Mouse (Mus musculus) left cerebral cortex, adult 2 months (tissue): ENCODE results near the gene Insyn1. TPM values are rescaled to one million over a fixed set of nuclear protein-coding genes. Genes with fewer than 3 reads are reported as not detected.

Source experiments
- DNase-seq, 2 experiments: peaks; one replicate each; pipeline ENCODE4 v3.0.0; 2021 to 2022; ENCODE audit warnings: low spot score in 2 of 2, mixed read lengths in 1 of 2; ENCODE audit errors: extremely low spot score in 1 of 2
- H3K27ac ChIP-seq: fragments of 200-600 bp; 2 replicates; pipeline ENCODE4 v1.8.1; 2022
- H3K4me3 ChIP-seq: fragments of 200-600 bp; 2 replicates; pipeline ENCODE4 v1.8.1; 2022
- CTCF ChIP-seq: fragments of 200-600 bp; IDR thresholded peaks from 2 replicates; pipeline ENCODE4 v1.8.1; 2022; ENCODE audit warnings: antibody characterized with exemption, mild to moderate bottlenecking, moderate library complexity
- intact Hi-C: fragments of 180-260 bp; cut with DNase I; formaldehyde crosslinking; loops from one replicate; pipeline ENCODE4 v1.15.1; 2025
- total RNA-seq, 2 experiments: library from RNA; stranded (reverse); gene quantifications; 2 replicates each; pipeline ENCODE4 v1.2.3; 2021

The Insyn1 gene
- total RNA-seq, 2 experiments from 2014 or later = 214 to 230 TPM

- DNase-seq = no peak
- H3K27ac ChIP-seq = no peak overlapping the region
- no peak for TF ChIP-seq CTCF
- intact Hi-C loops = loop anchor here (5.0 kb wide), 1 partner anchor 47 kb away; no protein-coding TSS in a partner anchor
- H3K4me3 ChIP-seq = no peak overlapping the region
Measured at GRCm38 (mm10) chr9:58453791-58454378, 34.5 kb upstream of the Insyn1 start.

GRCm38 (mm10) chr9:58454886-58455285, 33.5 kb upstream of the Insyn1 start:
- no peak overlapping the region for H3K4me3 ChIP-seq
- no peak overlapping the region for H3K27ac ChIP-seq
- intact Hi-C loops = loop anchor here (5.0 kb wide), 1 partner anchor 48 kb away; no protein-coding TSS in a partner anchor
- TF ChIP-seq CTCF = no peak
- DNase-seq = no peak

DNA sequence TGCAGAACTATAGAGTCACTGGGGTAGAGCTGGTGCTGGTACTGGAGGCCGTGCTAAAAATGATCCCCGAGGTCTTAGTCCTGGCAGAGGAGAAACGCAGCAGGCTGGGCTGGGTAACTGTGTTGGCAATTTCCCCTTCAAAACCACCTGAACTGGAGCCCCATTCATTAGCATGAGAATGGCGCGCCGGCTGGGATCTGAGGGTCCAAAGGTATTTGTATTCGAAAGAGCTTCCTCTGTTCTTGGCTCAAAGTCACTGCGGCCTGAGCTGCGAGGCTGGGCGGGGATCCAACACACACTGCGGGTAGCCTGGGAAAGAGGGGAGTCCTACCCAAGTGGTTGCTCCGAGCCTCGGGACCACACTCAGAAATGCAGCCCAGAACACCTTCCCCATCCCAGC, 32.6 kb upstream of the Insyn1 start:
- Histone ChIP-seq H3K27ac (no peak overlapping the region), H3K4me3 (no peak overlapping the region)
- DNase-seq = peak; percentile 50 to 61
- intact Hi-C loops = no loop called here
- TF ChIP-seq CTCF = no peak

- DNase-seq = peak in 1 of 2 experiments; percentile 51
- no peak overlapping the region for H3K4me3 ChIP-seq
- H3K27ac ChIP-seq = no peak overlapping the region
- intact Hi-C loops = no loop called here
- no peak for TF ChIP-seq CTCF
Measured at GRCm38 (mm10) chr9:58457481-58457955, 30.9 kb upstream of the Insyn1 start.

DNA sequence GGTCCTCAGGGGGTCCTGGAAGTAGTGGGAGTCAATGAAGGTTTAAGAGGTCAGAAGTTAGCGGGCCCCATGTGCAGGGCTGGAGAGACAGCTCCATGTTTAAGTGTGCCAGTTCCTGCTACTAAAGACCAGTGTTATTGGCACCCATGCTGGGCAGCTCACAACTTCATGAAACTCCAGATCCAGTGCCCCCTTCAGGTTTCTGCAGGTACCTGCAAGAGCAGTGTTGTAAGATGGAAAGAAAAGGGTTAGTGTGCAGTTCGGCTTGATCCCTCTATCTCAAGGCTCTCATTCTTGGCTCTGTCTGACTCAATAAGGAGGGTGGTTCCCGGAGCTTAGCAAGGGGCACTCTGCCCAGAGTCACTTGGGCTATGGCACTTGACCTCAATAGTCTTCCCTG, 30.1 kb upstream of the Insyn1 start:
- no peak overlapping the region for H3K27ac ChIP-seq
- DNase-seq = no peak
- intact Hi-C loops = no loop called here
- H3K4me3 ChIP-seq = no peak overlapping the region
- peak; percentile 38 for TF ChIP-seq CTCF

DNA sequence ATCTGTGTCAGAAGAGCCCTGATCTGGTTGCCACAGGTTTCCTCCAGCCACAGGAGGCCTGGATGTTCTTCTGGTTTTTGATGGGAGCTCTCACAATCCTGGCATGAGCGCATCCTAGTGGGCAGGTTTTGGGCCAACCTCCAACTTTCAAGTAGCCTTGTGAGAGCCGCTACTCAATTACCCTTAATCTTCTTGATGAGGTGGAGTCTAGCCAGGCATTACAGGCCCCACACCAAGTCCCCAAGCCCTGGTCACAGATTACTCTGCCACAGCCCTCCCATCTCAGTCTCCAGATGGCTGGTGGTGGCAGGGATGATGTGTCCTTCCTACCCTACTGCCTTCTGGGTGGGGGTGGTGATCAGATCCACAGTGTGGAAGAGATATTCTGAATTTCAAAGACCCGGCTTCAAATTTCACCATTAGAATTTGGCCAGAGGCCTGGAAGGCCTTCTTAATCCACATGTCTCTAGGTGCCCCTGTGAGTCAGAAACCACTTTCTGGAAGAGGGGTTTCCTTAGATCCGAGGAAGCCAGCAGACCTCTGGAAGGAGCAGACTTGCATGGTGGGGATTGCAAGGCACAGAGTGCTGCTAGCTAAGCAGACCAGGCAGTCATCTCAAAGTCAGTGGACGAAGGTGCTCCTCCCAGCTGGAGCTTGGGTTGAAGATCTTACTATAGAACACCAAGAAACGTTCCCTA, 29.4 kb upstream of the Insyn1 start:
- Histone ChIP-seq H3K4me3 (no peak overlapping the region), H3K27ac (no peak overlapping the region)
- no peak for TF ChIP-seq CTCF
- intact Hi-C loops = no loop called here
- no peak for DNase-seq

DNA sequence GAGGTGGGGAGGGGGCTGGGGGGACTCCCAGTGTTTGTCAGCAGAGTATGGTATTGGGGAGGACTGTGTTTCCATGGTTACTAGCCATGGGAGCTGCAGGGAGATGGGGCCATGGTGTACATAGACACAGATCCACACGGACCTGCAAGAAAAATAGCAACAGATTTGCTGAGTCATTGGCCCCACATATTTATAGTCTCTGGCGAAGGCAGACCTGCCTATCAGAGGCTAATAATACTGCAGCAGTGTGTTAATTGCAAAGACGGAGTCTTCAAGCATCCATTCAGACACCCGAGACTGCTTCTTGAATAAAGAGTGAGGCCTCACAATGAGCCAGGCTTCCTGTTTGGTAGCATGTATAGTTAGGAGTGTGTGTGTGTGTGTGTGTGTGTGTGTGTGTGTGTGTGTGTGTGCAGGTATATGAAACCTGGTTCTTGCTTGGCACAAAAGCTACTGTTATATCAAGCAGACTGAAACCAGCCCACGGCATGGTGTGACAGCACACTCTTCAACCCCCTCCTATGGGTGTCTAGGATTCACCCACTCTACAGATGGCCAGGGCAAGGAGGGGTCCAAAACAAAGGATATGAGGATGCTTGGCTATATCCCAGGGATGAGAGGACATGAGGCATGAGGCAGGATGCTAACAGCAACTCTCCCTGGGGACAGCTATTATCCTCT, 20.9 kb upstream of the Insyn1 start:
- H3K27ac ChIP-seq = peak overlapping the region; percentile 61
- intact Hi-C loops = loop anchor here (1.0 kb wide), 1 partner anchor 25 kb away; no protein-coding TSS in a partner anchor

DNA sequence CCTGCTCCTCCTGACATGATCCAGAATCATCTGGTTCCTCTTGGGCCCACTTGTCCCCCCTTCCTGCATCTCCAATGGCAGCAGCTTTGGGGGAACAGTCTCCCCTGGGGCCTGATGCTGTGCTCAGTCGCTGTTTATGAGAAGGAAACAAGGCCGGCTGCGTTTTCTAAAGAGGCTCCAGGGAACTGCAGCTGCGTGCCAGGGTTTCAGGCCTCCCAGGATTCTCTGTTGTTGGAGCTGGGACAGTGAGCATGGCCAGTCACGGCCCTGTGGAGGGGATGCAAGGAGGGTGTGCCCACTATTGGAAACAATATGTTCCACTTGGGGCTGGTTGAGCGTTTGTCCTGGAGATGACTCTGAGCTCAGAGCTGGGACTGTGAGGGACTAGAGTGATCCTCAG, 17.9 kb upstream of the Insyn1 start:
- Histone ChIP-seq H3K4me3 (no peak overlapping the region), H3K27ac (no peak overlapping the region)
- no peak for TF ChIP-seq CTCF
- intact Hi-C loops = no loop called here
- DNase-seq = no peak

More for the DNA sequence above, 20.9 kb upstream of the Insyn1 start:
- TF ChIP-seq CTCF = no peak
- peak; percentile 42 to 55 for DNase-seq
- no peak overlapping the region for H3K4me3 ChIP-seq

- DNase-seq = no peak
- no peak for TF ChIP-seq CTCF
- no peak overlapping the region for H3K27ac ChIP-seq
- H3K4me3 ChIP-seq = no peak overlapping the region
- intact Hi-C loops = no loop called here
Measured at GRCm38 (mm10) chr9:58473211-58473815, 15.1 kb upstream of the Insyn1 start.

DNA sequence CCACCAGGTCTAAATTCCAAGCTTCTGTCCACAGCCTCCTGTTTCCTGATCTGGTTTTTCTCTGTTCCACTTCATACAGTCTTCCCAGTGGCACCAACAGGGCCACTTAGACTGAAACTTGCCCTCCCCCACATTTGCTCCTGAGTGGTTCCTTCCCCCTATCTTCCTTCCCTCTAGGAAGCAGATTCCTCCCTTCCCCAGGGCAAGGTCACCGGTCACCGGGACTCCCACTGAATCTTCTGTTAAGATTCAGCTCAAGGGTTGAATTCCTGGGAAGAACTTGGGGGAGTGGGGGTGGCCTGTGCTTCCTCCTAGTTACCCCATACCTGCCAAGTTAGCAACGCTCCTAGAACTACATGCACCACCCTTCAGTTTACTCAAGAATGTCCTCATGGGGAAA, 1.3 kb upstream of the Insyn1 start:
- no peak for DNase-seq
- H3K27ac ChIP-seq = no peak overlapping the region
- TF ChIP-seq CTCF = no peak
- intact Hi-C loops = loop anchor here (5.0 kb wide), 1 partner anchor 115 kb away; the partner anchor contains the start of gene Tbc1d21
- no peak overlapping the region for H3K4me3 ChIP-seq

GRCm38 (mm10) chr9:58489133-58489864, 896 bp downstream of the Insyn1 start:
- intact Hi-C loops = loop anchor here (2.0 to 5.0 kb wide), 2 partner anchors 46 to 117 kb away; partner anchors contain the start of gene Tbc1d21
- Histone ChIP-seq H3K4me3 (peak overlapping the region; percentile 88), H3K27ac (peak overlapping the region; percentile 93)
- peak in 1 of 2 experiments; percentile 47 for DNase-seq
- TF ChIP-seq CTCF = no peak
